Mouse (Mus musculus): ENCODE results near the gene Slc12a7. TPM values are rescaled to one million over a fixed set of nuclear protein-coding genes. Genes with fewer than 3 reads are reported as not detected.
"Not testable (repeated sequence)": the region's sequence is repeated elsewhere in the genome, so short reads cannot be mapped to it uniquely, and the experiment has no call there.

The Slc12a7 gene
- polyA plus RNA-seq, 1 experiment from 2014 or later, result 49.1 TPM

DNA sequence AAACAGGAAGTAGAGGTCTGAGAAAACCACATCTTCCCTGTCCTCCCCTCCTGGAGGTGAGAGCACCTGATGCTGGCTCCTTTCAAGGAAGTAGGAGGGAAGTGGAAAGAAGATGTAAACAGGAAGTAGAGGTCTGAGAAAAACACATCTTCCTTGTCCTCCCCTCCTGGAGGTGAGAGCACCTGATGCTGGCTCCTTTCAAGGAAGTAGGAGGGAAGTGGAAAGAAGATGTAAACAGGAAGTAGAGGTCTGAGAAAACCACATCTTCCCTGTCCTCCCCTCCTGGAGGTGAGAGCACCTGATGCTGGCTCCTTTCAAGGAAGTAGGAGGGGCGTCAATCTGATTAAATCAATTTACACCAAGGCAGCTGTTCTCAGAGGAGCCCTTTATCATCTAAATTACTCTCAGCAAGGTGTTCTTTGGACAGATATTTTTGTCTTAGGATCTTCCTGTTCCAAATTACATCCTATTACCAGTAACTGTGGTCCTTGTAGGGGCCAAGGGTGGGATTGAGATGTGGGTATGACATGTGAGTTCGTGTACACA lies 7.6 kb downstream of the Slc12a7 start:
- H3K9ac ChIP-seq (ENCODE audit: low read length); H3K4me3 ChIP-seq (ENCODE audit: low read depth, low read length); H3K27me3 ChIP-seq (ENCODE audit: control insufficient read depth, insufficient read depth, low read length); H3K4me2 ChIP-seq (ENCODE audit: low read depth, severe bottlenecking); H3K9me3 ChIP-seq (ENCODE audit: control insufficient read depth, low read length); H3K4me1 ChIP-seq (ENCODE audit: control insufficient read depth, insufficient read depth, low read length); ATAC-seq (ENCODE audit: insufficient number of reproducible peaks, low FRiP score, low TSS enrichment, low read depth); H3K27ac ChIP-seq (replicated peaks; ENCODE audit: low read depth, low read length); H3K36me3 ChIP-seq (ENCODE audit: control insufficient read depth, insufficient read depth, low read length); DNase-seq (ENCODE audit: low spot score): not testable (repeated sequence)
- 54% methylated on average over 2 of the region's 2 CpGs for WGBS

GRCm38 (mm10) chr13:73742944-73743343 lies 10.1 kb downstream of the Slc12a7 start:
- Histone ChIP-seq H3K4me2 (ENCODE audit: low read depth, severe bottlenecking) (no peak overlapping the region), H3K9me3 (ENCODE audit: control insufficient read depth, low read length) (no peaks in the 10 kb centered on the region), H3K36me3 (ENCODE audit: control insufficient read depth, insufficient read depth, low read length) (no peaks in the 10 kb centered on the region), H3K27me3 (ENCODE audit: control insufficient read depth, insufficient read depth, low read length) (no peaks in the 10 kb centered on the region), H3K9ac (ENCODE audit: low read length) (no peak overlapping the region), H3K4me1 (ENCODE audit: control insufficient read depth, insufficient read depth, low read length) (no peaks in the 10 kb centered on the region), H3K27ac (replicated peaks; ENCODE audit: low read depth, low read length) (no peak overlapping the region), H3K4me3 (ENCODE audit: low read depth, low read length) (no peak overlapping the region)
- WGBS, result 41% methylated on average over 4 of the region's 4 CpGs
- no peak for ATAC-seq (ENCODE audit: insufficient number of reproducible peaks, low FRiP score, low TSS enrichment, low read depth)
- no peak for DNase-seq (ENCODE audit: low spot score)

DNA sequence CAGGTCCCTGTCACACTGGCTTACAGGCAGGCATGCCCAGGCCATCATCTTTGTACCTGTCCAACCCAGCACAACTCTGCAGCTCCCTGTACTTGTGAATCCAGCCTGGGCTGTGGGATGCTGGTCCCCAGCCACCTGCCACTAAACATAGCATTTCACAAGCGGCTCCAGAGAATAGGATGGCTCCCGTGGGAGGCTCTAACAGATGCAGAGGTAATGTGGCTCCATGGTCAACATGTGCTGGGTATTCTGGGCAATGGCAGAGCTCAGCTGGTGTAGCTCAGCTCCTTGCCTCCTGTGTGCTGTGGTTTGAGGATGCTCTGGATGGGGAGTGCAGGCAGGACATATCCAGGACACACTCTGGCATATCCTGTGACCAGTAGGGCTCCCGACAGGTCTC lies 10.8 kb downstream of the Slc12a7 start:
- ATAC-seq (ENCODE audit: insufficient number of reproducible peaks, low FRiP score, low TSS enrichment, low read depth) (no peak), DNase-seq (ENCODE audit: low spot score) (no peak)
- Histone ChIP-seq H3K4me2 (ENCODE audit: low read depth, severe bottlenecking) (no peak overlapping the region), H3K9ac (ENCODE audit: low read length) (no peak overlapping the region), H3K4me1 (ENCODE audit: control insufficient read depth, insufficient read depth, low read length) (no peaks in the 10 kb centered on the region), H3K27me3 (ENCODE audit: control insufficient read depth, insufficient read depth, low read length) (no peaks in the 10 kb centered on the region), H3K27ac (replicated peaks; ENCODE audit: low read depth, low read length) (no peak overlapping the region), H3K36me3 (ENCODE audit: control insufficient read depth, insufficient read depth, low read length) (no peaks in the 10 kb centered on the region), H3K4me3 (ENCODE audit: low read depth, low read length) (no peak overlapping the region), H3K9me3 (ENCODE audit: control insufficient read depth, low read length) (no peaks in the 10 kb centered on the region)
- WGBS, result 73% methylated on average over 3 of the region's 3 CpGs

GRCm38 (mm10) chr13:73748663-73749440 lies 16.0 kb downstream of the Slc12a7 start:
- Histone ChIP-seq H3K9me3 (ENCODE audit: control insufficient read depth, low read length) (no peaks in the 10 kb centered on the region), H3K4me1 (ENCODE audit: control insufficient read depth, insufficient read depth, low read length) (no peaks in the 10 kb centered on the region), H3K4me2 (ENCODE audit: low read depth, severe bottlenecking) (no peak overlapping the region), H3K27ac (replicated peaks; ENCODE audit: low read depth, low read length) (no peak overlapping the region), H3K9ac (ENCODE audit: low read length) (no peak overlapping the region), H3K36me3 (ENCODE audit: control insufficient read depth, insufficient read depth, low read length) (no peaks in the 10 kb centered on the region), H3K27me3 (ENCODE audit: control insufficient read depth, insufficient read depth, low read length) (no peaks in the 10 kb centered on the region), H3K4me3 (ENCODE audit: low read depth, low read length) (no peak overlapping the region)
- DNase-seq (ENCODE audit: low spot score) (no peak), ATAC-seq (ENCODE audit: insufficient number of reproducible peaks, low FRiP score, low TSS enrichment, low read depth) (no peak)
- 46% methylated on average over 15 of the region's 15 CpGs for WGBS

GRCm38 (mm10) chr13:73750435-73750834 lies 17.5 kb downstream of the Slc12a7 start:
- DNase-seq (ENCODE audit: low spot score), result no peak
- H3K36me3 ChIP-seq (ENCODE audit: control insufficient read depth, insufficient read depth, low read length), result no peaks in the 10 kb centered on the region
- no peak overlapping the region for H3K27ac ChIP-seq (replicated peaks; ENCODE audit: low read depth, low read length)
- no peak overlapping the region for H3K9ac ChIP-seq (ENCODE audit: low read length)
- ATAC-seq (ENCODE audit: insufficient number of reproducible peaks, low FRiP score, low TSS enrichment, low read depth), result no peak
- H3K4me2 ChIP-seq (ENCODE audit: low read depth, severe bottlenecking), result no peak overlapping the region
- H3K4me3 ChIP-seq (ENCODE audit: low read depth, low read length), result no peak overlapping the region
- no peaks in the 10 kb centered on the region for H3K27me3 ChIP-seq (ENCODE audit: control insufficient read depth, insufficient read depth, low read length)
- 75% methylated on average over 6 of the region's 6 CpGs for WGBS
- no peaks in the 10 kb centered on the region for H3K4me1 ChIP-seq (ENCODE audit: control insufficient read depth, insufficient read depth, low read length)
- no peaks in the 10 kb centered on the region for H3K9me3 ChIP-seq (ENCODE audit: control insufficient read depth, low read length)

DNA sequence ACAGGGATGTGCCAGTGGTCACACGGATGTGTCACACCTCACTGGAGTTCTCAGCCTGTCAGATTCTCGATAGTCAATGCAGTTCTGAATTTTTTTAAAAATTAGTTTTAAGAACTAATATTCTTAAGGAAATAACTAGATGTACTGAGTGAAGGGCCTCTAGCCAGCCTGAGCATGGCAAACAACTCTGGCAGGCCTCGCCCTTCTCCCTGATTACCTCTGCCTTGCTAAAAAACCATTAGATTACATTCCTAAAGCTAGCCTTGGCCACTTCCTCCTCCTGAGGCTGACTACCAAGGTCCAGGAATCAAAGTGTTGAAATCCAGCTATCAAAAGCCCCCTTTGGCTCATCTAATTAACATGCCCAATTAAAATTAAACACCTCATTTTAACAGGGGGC lies 18.4 kb downstream of the Slc12a7 start:
- Histone ChIP-seq H3K9ac (ENCODE audit: low read length) (no peak overlapping the region), H3K4me1 (ENCODE audit: control insufficient read depth, insufficient read depth, low read length) (no peaks in the 10 kb centered on the region), H3K36me3 (ENCODE audit: control insufficient read depth, insufficient read depth, low read length) (no peaks in the 10 kb centered on the region), H3K27ac (replicated peaks; ENCODE audit: low read depth, low read length) (no peak overlapping the region), H3K4me2 (ENCODE audit: low read depth, severe bottlenecking) (no peak overlapping the region), H3K4me3 (ENCODE audit: low read depth, low read length) (no peak overlapping the region), H3K27me3 (ENCODE audit: control insufficient read depth, insufficient read depth, low read length) (no peaks in the 10 kb centered on the region), H3K9me3 (ENCODE audit: control insufficient read depth, low read length) (no peaks in the 10 kb centered on the region)
- ATAC-seq (ENCODE audit: insufficient number of reproducible peaks, low FRiP score, low TSS enrichment, low read depth) (no peak), DNase-seq (ENCODE audit: low spot score) (no peak)
- 94% methylated on average over 3 of the region's 3 CpGs for WGBS

GRCm38 (mm10) chr13:73755809-73756208 lies 22.9 kb downstream of the Slc12a7 start:
- H3K4me2 ChIP-seq (ENCODE audit: low read depth, severe bottlenecking), result no peak overlapping the region
- H3K4me1 ChIP-seq (ENCODE audit: control insufficient read depth, insufficient read depth, low read length), result no peaks in the 10 kb centered on the region
- ATAC-seq (ENCODE audit: insufficient number of reproducible peaks, low FRiP score, low TSS enrichment, low read depth) (no peak), DNase-seq (ENCODE audit: low spot score) (no peak)
- H3K36me3 ChIP-seq (ENCODE audit: control insufficient read depth, insufficient read depth, low read length), result no peaks in the 10 kb centered on the region
- no peak overlapping the region for H3K27ac ChIP-seq (replicated peaks; ENCODE audit: low read depth, low read length)
- no peaks in the 10 kb centered on the region for H3K9me3 ChIP-seq (ENCODE audit: control insufficient read depth, low read length)
- H3K4me3 ChIP-seq (ENCODE audit: low read depth, low read length), result no peak overlapping the region
- 77% methylated on average over 3 of the region's 3 CpGs for WGBS
- H3K27me3 ChIP-seq (ENCODE audit: control insufficient read depth, insufficient read depth, low read length), result no peaks in the 10 kb centered on the region
- H3K9ac ChIP-seq (ENCODE audit: low read length), result no peak overlapping the region

DNA sequence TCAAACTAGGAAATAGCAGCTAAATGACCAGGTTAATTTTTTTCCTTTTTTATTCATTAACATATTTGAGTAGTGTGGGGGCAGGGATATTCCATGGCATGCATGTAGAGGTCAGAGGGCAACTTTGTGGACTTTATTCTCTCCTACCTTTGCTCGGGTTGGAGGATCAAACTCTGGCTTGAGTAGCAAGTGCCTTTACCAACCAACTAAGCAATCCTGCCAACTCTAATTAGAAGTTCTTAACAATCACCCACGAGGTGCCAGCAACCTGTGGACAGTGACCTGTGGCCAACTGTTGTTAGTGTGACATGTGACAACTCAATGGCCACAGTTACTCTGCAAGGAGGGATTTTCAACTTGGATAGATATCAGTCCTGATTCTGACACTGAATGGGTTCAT lies 24.0 kb downstream of the Slc12a7 start:
- H3K4me1 ChIP-seq (ENCODE audit: control insufficient read depth, insufficient read depth, low read length), result no peaks in the 10 kb centered on the region
- H3K9me3 ChIP-seq (ENCODE audit: control insufficient read depth, low read length), result no peaks in the 10 kb centered on the region
- no peak overlapping the region for H3K9ac ChIP-seq (ENCODE audit: low read length)
- 66% methylated on average over 2 of the region's 2 CpGs for WGBS
- no peak overlapping the region for H3K27ac ChIP-seq (replicated peaks; ENCODE audit: low read depth, low read length)
- no peaks in the 10 kb centered on the region for H3K36me3 ChIP-seq (ENCODE audit: control insufficient read depth, insufficient read depth, low read length)
- DNase-seq (ENCODE audit: low spot score) (no peak), ATAC-seq (ENCODE audit: insufficient number of reproducible peaks, low FRiP score, low TSS enrichment, low read depth) (no peak)
- no peak overlapping the region for H3K4me2 ChIP-seq (ENCODE audit: low read depth, severe bottlenecking)
- no peak overlapping the region for H3K4me3 ChIP-seq (ENCODE audit: low read depth, low read length)
- H3K27me3 ChIP-seq (ENCODE audit: control insufficient read depth, insufficient read depth, low read length), result no peaks in the 10 kb centered on the region

DNA sequence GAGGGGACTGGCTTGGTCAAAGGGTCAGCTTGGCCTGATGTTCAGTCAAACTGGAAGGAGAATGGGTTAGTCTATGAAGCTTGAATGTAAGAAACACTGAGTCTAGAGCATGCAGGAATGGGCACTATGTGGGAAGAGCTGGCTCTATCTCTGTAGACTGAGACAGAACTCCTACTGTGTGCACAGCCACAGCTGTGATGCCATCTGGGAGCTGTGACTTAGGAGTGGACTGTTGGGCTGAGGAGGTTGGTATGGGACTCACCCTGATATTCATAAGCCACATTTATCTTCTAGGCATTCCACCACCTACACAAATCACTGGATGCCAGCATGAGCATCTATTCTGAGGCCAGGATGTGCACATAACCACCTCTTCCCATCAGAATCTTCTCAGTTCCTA lies 24.5 kb downstream of the Slc12a7 start:
- no peak overlapping the region for H3K27ac ChIP-seq (replicated peaks; ENCODE audit: low read depth, low read length)
- no peak for ATAC-seq (ENCODE audit: insufficient number of reproducible peaks, low FRiP score, low TSS enrichment, low read depth)
- H3K4me3 ChIP-seq (ENCODE audit: low read depth, low read length), result no peak overlapping the region
- H3K4me2 ChIP-seq (ENCODE audit: low read depth, severe bottlenecking), result no peak overlapping the region
- no peaks in the 10 kb centered on the region for H3K27me3 ChIP-seq (ENCODE audit: control insufficient read depth, insufficient read depth, low read length)
- no peak for DNase-seq (ENCODE audit: low spot score)
- H3K9ac ChIP-seq (ENCODE audit: low read length), result no peak overlapping the region
- H3K4me1 ChIP-seq (ENCODE audit: control insufficient read depth, insufficient read depth, low read length), result no peaks in the 10 kb centered on the region
- H3K9me3 ChIP-seq (ENCODE audit: control insufficient read depth, low read length), result no peaks in the 10 kb centered on the region
- H3K36me3 ChIP-seq (ENCODE audit: control insufficient read depth, insufficient read depth, low read length), result no peaks in the 10 kb centered on the region
